Mouse (Mus musculus) myocyte (in vitro differentiated cells): ENCODE measurements around the gene Acoxl.

Source experiments
- MAX ChIP-seq: IDR thresholded peaks from one replicate; pipeline ENCODE4 v1.6.1; 2011; ENCODE audit warnings: low read depth, mild to moderate bottlenecking, control low read depth
- MYOG ChIP-seq, 3 experiments: IDR thresholded peaks; one replicate each; pipeline ENCODE4 v1.6.1; 2011; ENCODE audit warnings: control low read depth in 2 of 3, low read depth in 2 of 3, mild to moderate bottlenecking in 2 of 3; ENCODE audit not compliant: insufficient read length in 2 of 3, control insufficient read depth in 1 of 3, insufficient read depth in 1 of 3
- POLR2A ChIP-seq: IDR thresholded peaks from one replicate; pipeline ENCODE4 v1.6.1; 2011; ENCODE audit warnings: low read depth, mild to moderate bottlenecking, control low read depth, moderate library complexity; ENCODE audit not compliant: insufficient read length

DNA sequence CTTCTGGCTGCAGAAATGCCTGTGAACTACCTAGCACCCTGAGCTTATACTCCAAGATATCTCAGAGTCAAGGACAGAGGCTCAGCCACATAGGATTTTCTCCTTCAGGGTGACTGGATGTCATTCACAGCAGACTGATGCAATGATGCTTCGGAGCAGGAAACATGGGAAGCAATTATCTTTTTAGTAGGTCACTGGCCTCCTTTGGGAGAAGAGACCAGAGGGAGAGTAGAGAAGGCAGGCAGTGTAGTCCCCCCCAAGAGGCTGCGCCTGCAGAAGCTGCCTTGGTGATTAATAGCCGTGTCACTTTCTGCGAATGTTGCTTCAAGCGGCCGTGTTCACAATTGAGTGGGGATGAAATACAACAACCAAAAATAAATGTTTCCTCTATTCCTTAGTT lies 121.9 kb downstream of the Acoxl start:
- TF ChIP-seq MAX: no peak
- TF ChIP-seq POLR2A: no peak
- TF ChIP-seq MYOG (IDR thresholded peaks at IDR 0.05; ENCODE audit: control insufficient read depth in 1 of 3, insufficient read depth in 1 of 3, insufficient read length in 2 of 3, low read depth in 2 of 3): no peak
